ENCODE assay signal across 8 mouse cellular contexts in the genomic region with DNA sequence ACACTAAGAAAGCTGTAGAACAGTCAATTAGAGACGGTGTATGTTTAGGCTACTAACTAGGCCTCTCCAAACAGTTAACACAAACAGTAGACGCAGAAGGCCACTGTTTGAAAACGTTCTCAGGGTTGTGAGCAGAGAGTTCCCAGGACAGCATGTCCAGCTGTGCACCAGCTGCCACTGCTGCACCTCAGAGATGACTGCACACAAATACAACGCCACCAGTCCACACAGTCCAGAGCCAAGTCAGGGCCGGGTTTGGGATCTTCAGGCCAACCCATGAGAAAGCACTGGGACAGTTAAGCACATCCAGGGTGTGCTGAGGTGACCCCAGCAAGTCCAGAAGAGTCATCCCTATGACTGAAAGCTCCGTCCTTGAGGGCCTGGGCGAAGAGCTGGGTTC.
A peak's percentile ranks its signal among the peaks of the same experiment; 100 is the strongest.
DNase-seq lines count a peak whose midpoint lies in the region; ATAC-seq lines count a peak whose summit lies in the region.

No protein-coding gene starts in this region.

- no peak overlapping the region for H3K9ac ChIP-seq in embryonic facial prominence, embryonic 12.5 days
- no peak overlapping the region for H3K9ac ChIP-seq in liver, embryonic 16.5 days (ENCODE audit: low read depth, low read length)
- no peak overlapping the region for H3K9ac ChIP-seq in forebrain, embryonic 16.5 days (replicated peaks; ENCODE audit: low read depth, low read length)

- peaks cover 12% of the 10 kb centered on the region; the same call in 1 of the 2 replicates for H3K36me3 ChIP-seq in embryonic facial prominence, embryonic 12.5 days
- H3K36me3 ChIP-seq in liver, embryonic 16.5 days (ENCODE audit: control insufficient read depth, insufficient read depth): no peaks in the 10 kb centered on the region
- H3K36me3 ChIP-seq in forebrain, embryonic 16.5 days (ENCODE audit: control insufficient read depth, insufficient read depth): no peaks in the 10 kb centered on the region

- H3K4me1 ChIP-seq in embryonic facial prominence, embryonic 12.5 days: peaks cover 26% of the 10 kb centered on the region
- peaks cover 11% of the 10 kb centered on the region for H3K4me1 ChIP-seq in liver, embryonic 16.5 days (ENCODE audit: control insufficient read depth, low read depth, low read length)
- peaks cover 15% of the 10 kb centered on the region for H3K4me1 ChIP-seq in forebrain, embryonic 16.5 days (replicated peaks; ENCODE audit: control insufficient read depth, insufficient read depth, low read length)

- peak; percentile 18 for DNase-seq in adrenal gland, postnatal 10 days
- peak; percentile 70 to 74 for DNase-seq in heart, postnatal 10 days
- DNase-seq in embryo, embryonic 10 days (ENCODE audit: low spot score): no peak
- no peak for DNase-seq in embryo, embryonic 10.5 days (ENCODE audit: low spot score)
- DNase-seq in right cerebral cortex, adult 2 months (ENCODE audit: low spot score in 2 of 2): no peak

- no peak overlapping the region for H3K4me2 ChIP-seq in embryonic facial prominence, embryonic 12.5 days (replicated peaks)
- H3K4me2 ChIP-seq in liver, embryonic 16.5 days (ENCODE audit: low read depth, low read length): no peak overlapping the region
- H3K4me2 ChIP-seq in forebrain, embryonic 16.5 days (ENCODE audit: low read length): no peak overlapping the region

- H3K27ac ChIP-seq in embryonic facial prominence, embryonic 12.5 days: peak overlapping the region; percentile 30
- peak overlapping the region; percentile 10 for H3K27ac ChIP-seq in liver, embryonic 16.5 days (ENCODE audit: low read length)
- no peak overlapping the region for H3K27ac ChIP-seq in forebrain, embryonic 16.5 days (ENCODE audit: low read length)

- 69% methylated on average over 7 of the region's 7 CpGs for WGBS in embryonic facial prominence, embryonic 12.5 days
- WGBS in liver, embryonic 16.5 days (ENCODE audit: insufficient replicate concordance): 58% methylated on average over 7 of the region's 7 CpGs
- 56% methylated on average over 7 of the region's 7 CpGs for WGBS in forebrain, embryonic 16.5 days

- no peak for ATAC-seq in embryonic facial prominence, embryonic 12.5 days (ENCODE audit: insufficient number of reproducible peaks, insufficient read depth, low FRiP score, low TSS enrichment)
- peak; percentile 35; the same call in 1 of the 2 replicates for ATAC-seq in liver, embryonic 16.5 days (ENCODE audit: low read depth)
- ATAC-seq in forebrain, embryonic 16.5 days: no peak

- intact Hi-C loops in heart, postnatal 10 days (cut with DNase I): loop anchor here (2.0 to 5.0 kb wide), 3 partner anchors 27 to 67 kb away; a partner anchor contains a TSS

- no peaks in the 10 kb centered on the region for H3K27me3 ChIP-seq in embryonic facial prominence, embryonic 12.5 days
- no peaks in the 10 kb centered on the region for H3K27me3 ChIP-seq in liver, embryonic 16.5 days (ENCODE audit: control insufficient read depth, insufficient read depth, low read depth, low read length)
- no peaks in the 10 kb centered on the region for H3K27me3 ChIP-seq in forebrain, embryonic 16.5 days (replicated peaks; ENCODE audit: control insufficient read depth, insufficient read depth, low read length)

- H3K9me3 ChIP-seq in embryonic facial prominence, embryonic 12.5 days: no peaks in the 10 kb centered on the region
- H3K9me3 ChIP-seq in liver, embryonic 16.5 days (replicated peaks; ENCODE audit: control insufficient read depth, low read length): no peaks in the 10 kb centered on the region
- H3K9me3 ChIP-seq in forebrain, embryonic 16.5 days (ENCODE audit: control insufficient read depth, low read length): no peaks in the 10 kb centered on the region

- H3K4me3 ChIP-seq in embryonic facial prominence, embryonic 12.5 days: no peak overlapping the region
- H3K4me3 ChIP-seq in liver, embryonic 16.5 days (ENCODE audit: low read depth, low read length): no peak overlapping the region
- H3K4me3 ChIP-seq in forebrain, embryonic 16.5 days (replicated peaks; ENCODE audit: low read length): no peak overlapping the region

Comparison
In these comparisons a context has a peak if more than half of its experiments do, and no peak if none do; other contexts are left out.
1. DNase-seq: peak in adrenal gland, postnatal 10 days (single experiment) and heart, postnatal 10 days (2 of 2); none in embryo, embryonic 10 days (single experiment), embryo, embryonic 10.5 days (single experiment) and right cerebral cortex, adult 2 months (0 of 2).